Mouse (Mus musculus) heart, embryonic 12.5 days (tissue): ENCODE data around the gene Pja2. TPM values are rescaled to one million over a fixed set of nuclear protein-coding genes. Genes with fewer than 3 reads are reported as not detected.
"Not testable (repeated sequence)": the region's sequence is repeated elsewhere in the genome, so short reads cannot be mapped to it uniquely, and the experiment has no call there.

Experiments used
- ATAC-seq: fragments of 200-750 bp; cut with Nextera tagmentation; 2 replicates; pipeline ENCODE4 v1.8.0; 2017; ENCODE audit warnings: moderate TSS enrichment, moderate library complexity; ENCODE audit not compliant: insufficient number of reproducible peaks, low FRiP score
- H3K27ac ChIP-seq: fragments of 300-500 bp; sonication (generic); 2 replicates; pipeline ENCODE4 v1.5.1; 2016; ENCODE audit warnings: mild to moderate bottlenecking, moderate library complexity; ENCODE audit not compliant: poor library complexity, severe bottlenecking
- H3K27me3 ChIP-seq: fragments of 300-500 bp; sonication (generic); replicated peaks from 2 replicates; pipeline ENCODE4 v1.6.1; 2016; ENCODE audit warnings: mild to moderate bottlenecking, moderate library complexity
- H3K36me3 ChIP-seq: fragments of 300-500 bp; sonication (generic); 2 replicates; pipeline ENCODE4 v1.6.1; 2016; ENCODE audit warnings: mild to moderate bottlenecking, moderate library complexity
- H3K4me1 ChIP-seq: fragments of 300-500 bp; sonication (generic); replicated peaks from 2 replicates; pipeline ENCODE4 v1.6.1; 2016; ENCODE audit warnings: mild to moderate bottlenecking
- H3K4me2 ChIP-seq: fragments of 300-500 bp; sonication (generic); 2 replicates; pipeline ENCODE4 v1.6.1; 2016; ENCODE audit warnings: mild to moderate bottlenecking, moderate library complexity
- H3K4me3 ChIP-seq: fragments of 300-500 bp; sonication (generic); 2 replicates; pipeline ENCODE4 v1.5.1; 2016; ENCODE audit warnings: mild to moderate bottlenecking
- H3K9ac ChIP-seq: fragments of 300-500 bp; sonication (generic); 2 replicates; pipeline ENCODE4 v1.6.1; 2016; ENCODE audit warnings: mild to moderate bottlenecking, moderate library complexity
- H3K9me3 ChIP-seq: fragments of 300-500 bp; sonication (generic); replicated peaks from 2 replicates; pipeline ENCODE4 v1.6.1; 2016; ENCODE audit warnings: mild to moderate bottlenecking, moderate library complexity
- WGBS: fragments of 180-500 bp; shearing (Covaris S2); methylation state at CpG from one replicate; pipeline ENCODE4 v1.1.7; 2016; 5-methylcytosine and 5-hydroxymethylcytosine counted together
- microRNA-seq: library from miRNA; unstranded; fragments of <30 nt; microRNA quantifications from one replicate; pipeline ENCODE4, GENCODE M21; 2017
- polyA plus RNA-seq: library from polyadenylated mRNA; unstranded; fragments of >200 nt; fragmentation: Nextera tagmentation; extraction: Ambion mirVana; gene quantifications from 2 replicates; pipeline ENCODE4 v1.2.1, GENCODE M21; 2016

Gene Pja2
- polyA plus RNA-seq, 1 experiment from 2014 or later, result 87.5 TPM

- not testable (repeated sequence) for H3K4me1 ChIP-seq, H3K4me2 ChIP-seq, H3K9me3 ChIP-seq, H3K4me3 ChIP-seq, H3K9ac ChIP-seq, ATAC-seq, H3K27me3 ChIP-seq, H3K27ac ChIP-seq, H3K36me3 ChIP-seq
- WGBS, result 86% methylated on average over 4 of the region's 4 CpGs
Measured at GRCm38 (mm10) chr17:64231637-64232036, 100.1 kb downstream of the Pja2 start.

- Histone ChIP-seq H3K27ac (no peak overlapping the region), H3K4me1 (no peaks in the 10 kb centered on the region), H3K4me2 (no peak overlapping the region), H3K9me3 (no peaks in the 10 kb centered on the region), H3K4me3 (no peak overlapping the region), H3K27me3 (no peaks in the 10 kb centered on the region), H3K36me3 (no peaks in the 10 kb centered on the region), H3K9ac (no peak overlapping the region)
- 71% methylated on average over 8 of the region's 8 CpGs for WGBS
- ATAC-seq, result no peak
Measured at GRCm38 (mm10) chr17:64231172-64231571, 100.5 kb downstream of the Pja2 start.

Small RNAs within 50 kb of the gene (microRNA-seq; reads per million reads assigned to microRNA genes)
- not detected for gene Gm24194
